Mouse (Mus musculus): Measurements from ENCODE around the gene Lpcat1.

- TF ChIP-seq CTCF (IDR thresholded peaks at IDR 0.05; ENCODE audit: low read depth) = peak; percentile 62
- TF ChIP-seq EP300 (IDR thresholded peaks at IDR 0.05; ENCODE audit: low read depth) = no peak
These were observed 49.3 kb upstream of the Lpcat1 start for GRCm38 (mm10) chr13:73417478-73418220.
